Mouse (Mus musculus) ovary, adult 2 months (tissue): ENCODE measurements around the gene Mroh7. TPM values are rescaled to one million over a fixed set of nuclear protein-coding genes. Genes with fewer than 3 reads are reported as not detected.

Experiments
- polyA plus RNA-seq: library from polyadenylated mRNA; depleted of rRNA; stranded (reverse); fragments of >200 nt; gene quantifications from 2 replicates; pipeline ENCODE4 v1.2.3, GENCODE M21; 2012; rRNA removed

The Mroh7 gene
- polyA plus RNA-seq: 5.2 and 6.6 TPM in 2 replicates

GRCm38 (mm10) chr4:106730814-106731213 lies at the start of gene Mroh7:
TSS of gene Mroh7 (minus strand) at chr4:106730925.

GRCm38 (mm10) chr4:106733636-106734035 lies 2.9 kb upstream of the Mroh7 start, which contains the start of gene Fam151a:
TSS of gene Fam151a (plus strand) at chr4:106733889.

DNA sequence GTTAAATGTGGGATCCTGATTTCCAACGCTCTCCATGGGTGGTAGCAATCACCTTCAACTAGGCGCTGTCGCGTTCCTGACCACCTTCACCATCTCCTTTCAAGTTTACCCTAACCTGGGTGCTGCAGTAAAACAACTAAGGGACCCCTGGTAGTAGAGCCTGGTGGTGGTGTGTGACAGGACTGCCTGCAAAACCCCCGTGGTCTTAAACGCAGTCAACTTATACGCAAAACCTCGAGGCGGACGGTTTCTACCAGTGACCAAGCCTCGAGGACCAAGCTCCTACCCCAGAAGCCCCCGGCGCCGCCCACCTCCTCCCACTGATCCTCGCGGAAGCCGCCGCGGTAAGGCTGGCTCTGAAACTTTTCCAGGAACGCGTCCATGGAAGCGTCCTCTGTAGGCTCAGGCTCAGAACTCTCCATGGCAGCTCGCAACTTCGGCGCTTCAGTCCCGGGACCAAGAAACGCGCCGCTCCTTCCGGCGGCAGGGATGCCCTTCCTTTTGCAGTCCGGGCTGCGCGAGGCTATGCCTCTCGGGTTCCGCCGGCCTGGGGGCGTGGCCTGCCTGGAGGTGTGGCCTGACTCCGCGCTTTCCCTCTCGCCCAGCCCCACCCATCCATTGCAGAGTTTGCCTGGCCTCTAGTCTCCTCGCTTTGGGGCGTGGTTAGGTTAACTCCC lies 52.1 kb downstream of the Mroh7 start, which contains the start of gene Ttc4:
Gene Ttc4 (minus strand): TSS at position 503 of the 677 bp plus-strand sequence.

GRCm38 (mm10) chr4:106650833-106651527 lies 79.7 kb downstream of the Mroh7 start, which contains the start of gene Pars2:
TSS of gene Pars2 (plus strand) at chr4:106651069.

Other genes with a start within 250 kb of the Mroh7 start
- 0.05 and 0.17 TPM in 2 replicates for gene Bsnd, start 238.6 kb downstream of the Mroh7 start, polyA plus RNA-seq
- 146 and 162 TPM in 2 replicates for gene Dhcr24, start 169.9 kb downstream of the Mroh7 start, polyA plus RNA-seq
- gene Lexm, start 113.7 kb downstream of the Mroh7 start, polyA plus RNA-seq: not detected in 2 replicates
- 2.0 TPM in 2 replicates for gene Ttc22, start 108.5 kb downstream of the Mroh7 start, polyA plus RNA-seq
- 11.9 and 19.5 TPM in 2 replicates for gene Pars2, start 79.9 kb downstream of the Mroh7 start, polyA plus RNA-seq
- gene Ttc4, start 52.0 kb downstream of the Mroh7 start, polyA plus RNA-seq: 50.9 and 53.1 TPM in 2 replicates
- 12.7 and 14.8 TPM in 2 replicates for gene Fam151a, start 3.0 kb upstream of the Mroh7 start, polyA plus RNA-seq
- 10.8 and 13.7 TPM in 2 replicates for gene Acot11, start 74.1 kb upstream of the Mroh7 start, polyA plus RNA-seq
- gene Ssbp3, start 179.8 kb upstream of the Mroh7 start, polyA plus RNA-seq: 68.5 and 72.7 TPM in 2 replicates